Mouse (Mus musculus) cerebellum, postnatal 14 days (tissue): Measurements from ENCODE around the gene Tdpoz5.
"Not testable (repeated sequence)": the region's sequence is repeated elsewhere in the genome, so short reads cannot be mapped to it uniquely, and the experiment has no call there.

Experiments
- DNase-seq, 2 experiments: peaks; one replicate each; pipeline ENCODE4 v3.0.0; 2021; ENCODE audit warnings: mixed read lengths in 2 of 2

Tdpoz5 gene

GRCm38 (mm10) chr3:93961214-93961613 is at the start of gene Tdpoz5:
Gene Tdpoz5, minus strand, starts transcription at chr3:93961314.
- not testable (repeated sequence) for DNase-seq

- not testable (repeated sequence) for DNase-seq
Measured at GRCm38 (mm10) chr3:93968938-93969337, 7.8 kb upstream of the Tdpoz5 start.

GRCm38 (mm10) chr3:93943443-93943842 is 17.7 kb downstream of the Tdpoz5 start, which contains the start of gene Gm9117:
Gene Gm9117, minus strand, starts transcription at chr3:93943543.
- not testable (repeated sequence) for DNase-seq

GRCm38 (mm10) chr3:93938386-93938785 is 22.7 kb downstream of the Tdpoz5 start:
- not testable (repeated sequence) for DNase-seq
